Mouse (Mus musculus) heart, embryonic 16.5 days (tissue): ENCODE measurements at regions not wholly inside any gene's neighbourhood (a gene's known extent, or its start where the extent isn't known, plus 50 kb on each side); places are given as distances from the start of the nearest gene placed in this dataset.

ENCODE experiments used
- ATAC-seq: fragments of 200-750 bp; cut with Nextera tagmentation; replicated peaks from 2 replicates; pipeline ENCODE4 v1.8.0; 2017; ENCODE audit warnings: moderate number of reproducible peaks; ENCODE audit not compliant: insufficient read depth, low FRiP score; ENCODE audit errors: extremely low read depth
- H3K27ac ChIP-seq: fragments of 300-500 bp; sonication (generic); 2 replicates; pipeline ENCODE4 v1.5.1; 2014; ENCODE audit warnings: mild to moderate bottlenecking, low read length, control low read depth, moderate library complexity
- H3K27me3 ChIP-seq: fragments of 300-500 bp; sonication (generic); 2 replicates; pipeline ENCODE4 v1.6.1; 2014; ENCODE audit warnings: low read length, mixed read lengths; ENCODE audit not compliant: control insufficient read depth, insufficient read depth
- H3K36me3 ChIP-seq: fragments of 300-500 bp; sonication (generic); 2 replicates; pipeline ENCODE4 v1.6.1; 2014; ENCODE audit not compliant: control insufficient read depth, insufficient read depth
- H3K4me1 ChIP-seq: fragments of 300-500 bp; sonication (generic); 2 replicates; pipeline ENCODE4 v1.6.1; 2014; ENCODE audit warnings: low read length, mixed read lengths; ENCODE audit not compliant: control insufficient read depth, insufficient read depth
- H3K4me2 ChIP-seq: fragments of 300-500 bp; sonication (generic); 2 replicates; pipeline ENCODE4 v1.6.1; 2014; ENCODE audit warnings: low read depth, mild to moderate bottlenecking, control low read depth, low read length
- H3K4me3 ChIP-seq: fragments of 300-500 bp; sonication (generic); 2 replicates; pipeline ENCODE4 v1.5.1; 2014; ENCODE audit warnings: mild to moderate bottlenecking, control low read depth, low read length
- H3K9ac ChIP-seq: fragments of 300-500 bp; sonication (generic); 2 replicates; pipeline ENCODE4 v1.6.1; 2014; ENCODE audit warnings: low read length, control low read depth
- H3K9me3 ChIP-seq: fragments of 300-500 bp; sonication (generic); replicated peaks from 2 replicates; pipeline ENCODE4 v1.6.1; 2016; ENCODE audit warnings: low read length; ENCODE audit not compliant: control insufficient read depth
- WGBS: fragments of 180-500 bp; shearing (Covaris S2); extraction: QIAGEN DNeasy Blood & Tissue Kit; methylation state at CpG from one replicate; pipeline ENCODE4 v1.1.7; 2014; 5-methylcytosine and 5-hydroxymethylcytosine counted together

- Histone ChIP-seq H3K4me2 (no peak overlapping the region), H3K9me3 (no peaks in the 10 kb centered on the region), H3K4me3 (no peak overlapping the region), H3K4me1 (no peaks in the 10 kb centered on the region), H3K9ac (no peak overlapping the region), H3K27me3 (no peaks in the 10 kb centered on the region), H3K36me3 (no peaks in the 10 kb centered on the region), H3K27ac (no peak overlapping the region)
- ATAC-seq, result no peak
- 68% methylated on average over 9 of the region's 9 CpGs for WGBS
Measured at GRCm38 (mm10) chr5:117040878-117041277, 75.0 kb downstream of the Suds3 start.

- no peaks in the 10 kb centered on the region for H3K27me3 ChIP-seq
- H3K27ac ChIP-seq, result no peak overlapping the region
- no peak overlapping the region for H3K9ac ChIP-seq
- ATAC-seq, result no peak
- peaks cover under 1% of the 10 kb centered on the region; the same call in 1 of the 2 replicates for H3K4me1 ChIP-seq
- H3K4me2 ChIP-seq, result no peak overlapping the region
- no peak overlapping the region for H3K4me3 ChIP-seq
- H3K9me3 ChIP-seq, result peaks cover 6% of the 10 kb centered on the region; the same call in 1 of the 2 replicates
- H3K36me3 ChIP-seq, result no peaks in the 10 kb centered on the region
- WGBS, result 30% methylated on average over 3 of the region's 3 CpGs
Measured at GRCm38 (mm10) chr5:117037261-117037660, 78.7 kb downstream of the Suds3 start.

DNA sequence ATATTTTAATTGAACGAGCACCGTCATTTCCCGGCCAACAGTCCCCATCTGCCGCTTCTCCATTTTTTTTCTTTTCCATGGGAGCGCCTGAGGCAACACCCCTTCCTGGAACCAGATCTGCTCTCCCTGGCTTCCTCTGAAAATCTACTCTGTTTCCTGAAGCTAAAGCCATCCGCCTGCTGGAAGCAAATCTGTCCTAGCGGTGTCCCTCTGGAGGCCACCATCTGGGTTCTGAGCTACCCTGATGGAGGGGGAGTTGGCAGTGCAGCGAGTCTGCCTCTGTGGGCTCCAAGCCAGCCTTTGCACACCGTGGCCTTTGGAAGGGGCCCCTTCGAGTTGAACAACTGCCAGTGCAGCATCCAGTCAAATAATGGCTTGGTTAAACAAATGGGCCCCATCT lies 83.8 kb downstream of the Suds3 start:
- H3K36me3 ChIP-seq, result no peaks in the 10 kb centered on the region
- no peak overlapping the region for H3K4me2 ChIP-seq
- H3K27ac ChIP-seq, result no peak overlapping the region
- WGBS, result 63% methylated on average over 10 of the region's 10 CpGs
- no peak overlapping the region for H3K9ac ChIP-seq
- peaks cover 4% of the 10 kb centered on the region; the same call in 1 of the 2 replicates for H3K4me1 ChIP-seq
- ATAC-seq, result no peak
- no peaks in the 10 kb centered on the region for H3K27me3 ChIP-seq
- H3K4me3 ChIP-seq, result no peak overlapping the region
- peaks cover 8% of the 10 kb centered on the region; the same call in 1 of the 2 replicates for H3K9me3 ChIP-seq

DNA sequence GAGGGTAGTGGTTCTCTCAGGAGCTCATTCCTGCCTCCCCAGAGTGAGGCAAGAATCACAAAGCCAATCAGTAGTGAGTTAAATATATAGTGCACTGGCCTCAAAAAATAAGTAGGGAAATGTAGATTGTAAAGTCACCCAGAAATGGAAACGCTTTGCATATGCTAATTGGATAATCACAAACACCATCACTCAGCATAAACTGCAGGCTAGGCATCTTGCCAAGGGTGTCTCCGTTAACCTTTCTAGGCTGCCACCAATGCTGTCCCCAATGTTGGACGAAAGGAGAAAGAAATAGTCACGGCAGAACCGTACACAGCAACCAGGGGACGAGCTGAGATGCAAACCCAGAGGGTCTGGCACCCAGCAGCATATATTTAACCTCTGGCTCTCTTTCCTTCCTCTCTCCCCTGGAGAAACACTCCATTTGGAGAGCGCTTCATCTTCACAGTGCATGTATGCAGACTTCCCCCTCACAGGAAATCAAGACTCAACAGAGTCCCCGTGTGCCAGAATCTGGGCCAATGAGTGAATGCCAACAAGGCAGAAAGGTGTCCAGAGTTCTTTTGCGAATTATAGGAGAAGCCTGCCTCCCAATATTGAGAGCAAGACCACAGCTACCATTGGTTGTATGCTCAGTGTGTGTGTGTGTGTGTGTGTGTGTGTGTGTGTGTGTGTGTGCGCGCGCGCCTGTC lies 90.1 kb downstream of the Suds3 start:
- ATAC-seq, result no peak
- Histone ChIP-seq H3K4me1 (no peaks in the 10 kb centered on the region), H3K9ac (no peak overlapping the region), H3K27ac (no peak overlapping the region), H3K4me2 (no peak overlapping the region), H3K9me3 (0 out of 2 replicates have a peak, but pooled peaks cover 2% of the 10 kb centered on the region), H3K36me3 (no peaks in the 10 kb centered on the region), H3K4me3 (no peak overlapping the region), H3K27me3 (no peaks in the 10 kb centered on the region)
- 80% methylated on average over 13 of the region's 13 CpGs for WGBS

- Histone ChIP-seq H3K9me3 (no peaks in the 10 kb centered on the region), H3K27ac (no peak overlapping the region), H3K9ac (no peak overlapping the region), H3K36me3 (no peaks in the 10 kb centered on the region), H3K4me3 (no peak overlapping the region), H3K27me3 (no peaks in the 10 kb centered on the region), H3K4me2 (no peak overlapping the region), H3K4me1 (no peaks in the 10 kb centered on the region)
- ATAC-seq, result no peak
- 71% methylated on average over 6 of the region's 6 CpGs for WGBS
Measured at GRCm38 (mm10) chr5:117018419-117019150, 97.3 kb downstream of the Suds3 start.

DNA sequence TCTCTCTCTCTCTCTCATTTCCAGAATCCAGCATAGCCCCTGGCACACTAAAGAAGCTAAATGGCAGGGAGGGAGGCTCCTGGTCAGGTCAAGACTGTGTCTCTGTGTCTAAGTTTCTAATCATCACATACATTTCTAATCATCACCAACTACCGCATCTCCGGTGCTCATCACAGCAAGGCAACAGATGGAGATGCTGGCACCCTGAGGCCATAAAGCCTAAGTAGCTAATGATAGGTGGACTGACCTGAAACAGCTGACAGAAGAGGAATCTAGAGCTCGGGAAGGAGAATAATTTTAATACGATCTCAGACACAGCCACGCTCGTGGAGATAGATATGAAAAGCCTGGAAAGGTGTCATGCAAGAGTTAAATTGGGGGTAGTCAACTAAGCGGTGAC lies 104.8 kb downstream of the Suds3 start:
- no peaks in the 10 kb centered on the region for H3K27me3 ChIP-seq
- H3K4me1 ChIP-seq, result no peaks in the 10 kb centered on the region
- H3K4me2 ChIP-seq, result no peak overlapping the region
- H3K27ac ChIP-seq, result no peak overlapping the region
- no peak overlapping the region for H3K9ac ChIP-seq
- H3K36me3 ChIP-seq, result no peaks in the 10 kb centered on the region
- H3K4me3 ChIP-seq, result no peak overlapping the region
- WGBS, result 83% methylated on average over 7 of the region's 7 CpGs
- no peak for ATAC-seq
- H3K9me3 ChIP-seq, result no peaks in the 10 kb centered on the region

- ATAC-seq, result 0 out of 2 replicates have a peak, but pooled peaks have one; percentile 52
- peaks cover 5% of the 10 kb centered on the region for H3K4me1 ChIP-seq
- H3K9me3 ChIP-seq, result no peaks in the 10 kb centered on the region
- H3K27me3 ChIP-seq, result no peaks in the 10 kb centered on the region
- no peak overlapping the region; the same call in 1 of the 2 replicates for H3K4me3 ChIP-seq
- H3K9ac ChIP-seq, result no peak overlapping the region
- H3K36me3 ChIP-seq, result no peaks in the 10 kb centered on the region
- 43% methylated on average over 20 of the region's 20 CpGs for WGBS
- peak overlapping the region; percentile 39 for H3K27ac ChIP-seq
- peak overlapping the region; percentile 31 for H3K4me2 ChIP-seq
Measured at GRCm38 (mm10) chr5:117000770-117001201, 115.1 kb downstream of the Suds3 start.

- Histone ChIP-seq H3K9me3 (0 out of 2 replicates have a peak, but pooled peaks cover 3% of the 10 kb centered on the region), H3K4me3 (no peak overlapping the region), H3K4me2 (no peak overlapping the region), H3K4me1 (no peaks in the 10 kb centered on the region), H3K27me3 (no peaks in the 10 kb centered on the region), H3K9ac (no peak overlapping the region), H3K27ac (no peak overlapping the region), H3K36me3 (no peaks in the 10 kb centered on the region)
- ATAC-seq, result no peak
- 59% methylated on average over 5 of the region's 5 CpGs for WGBS
Measured at GRCm38 (mm10) chr5:116994508-116994907, 121.4 kb downstream of the Suds3 start.

GRCm38 (mm10) chr5:116993674-116994073 lies 122.2 kb downstream of the Suds3 start:
- H3K27me3 ChIP-seq, result no peaks in the 10 kb centered on the region
- 76% methylated on average over 1 of the region's 1 CpGs for WGBS
- H3K4me3 ChIP-seq, result no peak overlapping the region
- H3K9ac ChIP-seq, result no peak overlapping the region
- no peak for ATAC-seq
- H3K4me2 ChIP-seq, result no peak overlapping the region
- 0 out of 2 replicates have a peak, but pooled peaks cover 3% of the 10 kb centered on the region for H3K9me3 ChIP-seq
- H3K27ac ChIP-seq, result no peak overlapping the region
- H3K36me3 ChIP-seq, result no peaks in the 10 kb centered on the region
- H3K4me1 ChIP-seq, result no peaks in the 10 kb centered on the region
